In the genomic region with DNA sequence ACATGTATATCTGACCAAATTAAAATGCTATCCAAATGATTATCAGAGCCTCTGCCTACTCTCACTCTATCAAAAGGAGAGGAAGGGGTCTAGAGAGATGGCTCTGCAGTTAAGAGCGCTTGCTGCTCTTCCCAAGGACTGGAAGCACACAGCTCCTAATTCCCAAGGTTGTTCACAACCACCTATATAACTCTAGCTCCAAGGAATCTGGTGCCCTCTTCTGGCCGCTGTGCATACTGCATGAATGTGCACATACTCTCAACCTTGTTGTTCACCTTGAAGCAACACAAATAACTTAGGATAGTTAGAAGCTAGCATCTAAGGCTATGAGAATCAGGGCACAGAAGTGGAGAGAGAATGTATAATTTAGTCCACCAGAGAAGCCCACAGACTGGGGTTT, we compare ENCODE assay signal across 9 mouse cellular contexts.
DNase-seq lines count a peak whose midpoint lies in the region; ATAC-seq and TF ChIP-seq lines count a peak whose summit lies in the region.
"Had no signal": no experiment of that assay in that cellular context is flagged by ENCODE, and none has a peak within 500 bp of the region (broad histone marks: within the 10 kb centered on the region; RNA-seq: fewer than 3 reads in every experiment).

No protein-coding gene starts in this region.

- ATAC-seq in liver, embryonic 12.5 days: peak; percentile 55; the same call in 1 of the 2 replicates

- no peaks in the 10 kb centered on the region for H3K36me3 ChIP-seq in ES-Bruce4 (ENCODE audit: control insufficient read depth, insufficient read depth, low read length, poor library complexity, severe bottlenecking)
- H3K36me3 ChIP-seq in liver, embryonic 12.5 days: peaks cover 12% of the 10 kb centered on the region

- no peak for DNase-seq in layer of hippocampus, adult 2 months (ENCODE audit: low spot score in 2 of 2)
- no peak for DNase-seq in layer of hippocampus, adult 9-11 months
- peak; percentile 75 for DNase-seq in adrenal gland, postnatal 14 days
- peak; percentile 66 for DNase-seq in forelimb bud, embryonic 11.5 days (ENCODE audit: low read depth, low spot score)
- DNase-seq in retina, postnatal 7 days (ENCODE audit: low read depth, low spot score): peak; percentile 13
- no peak for DNase-seq in layer of hippocampus, postnatal 36 days

- no peaks in the 10 kb centered on the region for H3K27me3 ChIP-seq in ES-Bruce4 (ENCODE audit: control insufficient read depth, insufficient read depth, low read length, poor library complexity, severe bottlenecking)
- no peaks in the 10 kb centered on the region for H3K27me3 ChIP-seq in liver, embryonic 12.5 days (replicated peaks)
- H3K27me3 ChIP-seq: neural tube, embryonic 13.5 days had no signal

- TF ChIP-seq CTCF in layer of hippocampus, adult 2 months (conservative IDR thresholded peaks at IDR 0.05): peak; percentile 76
- TF ChIP-seq CTCF in ES-Bruce4 (IDR thresholded peaks at IDR 0.05; ENCODE audit: low read depth, low read length): peak; percentile 39

- no peak for TF ChIP-seq POLR2A in ES-Bruce4 (IDR thresholded peaks at IDR 0.05; ENCODE audit: insufficient read depth, low read length)

- H3K9me3 ChIP-seq in ES-Bruce4 (replicated peaks; ENCODE audit: control insufficient read depth, insufficient read depth, low read length, poor library complexity, severe bottlenecking): no peaks in the 10 kb centered on the region
- H3K9me3 ChIP-seq in liver, embryonic 12.5 days (replicated peaks): no peaks in the 10 kb centered on the region
- H3K9me3 ChIP-seq: neural tube, embryonic 13.5 days had no signal

- H3K4me3 ChIP-seq in layer of hippocampus, adult 2 months: no peak overlapping the region
- H3K4me3 ChIP-seq in ES-Bruce4 (ENCODE audit: low read depth, low read length): no peak overlapping the region
- no peak overlapping the region for H3K4me3 ChIP-seq in liver, embryonic 12.5 days
- H3K4me3 ChIP-seq: neural tube, embryonic 13.5 days had no signal

- 26% methylated on average over 2 of the region's 2 CpGs for WGBS in liver, embryonic 12.5 days (ENCODE audit: insufficient replicate concordance)

- H3K4me2 ChIP-seq in liver, embryonic 12.5 days: no peak overlapping the region
- H3K4me2 ChIP-seq: neural tube, embryonic 13.5 days had no signal

- no peak for TF ChIP-seq EP300 in ES-Bruce4 (IDR thresholded peaks at IDR 0.05; ENCODE audit: insufficient read depth, low read depth, low read length)

- no peak overlapping the region for H3K27ac ChIP-seq in layer of hippocampus, adult 2 months
- no peak overlapping the region for H3K27ac ChIP-seq in ES-Bruce4 (ENCODE audit: insufficient read depth, low read length)
- no peak overlapping the region for H3K27ac ChIP-seq in liver, embryonic 12.5 days
- H3K27ac ChIP-seq: neural tube, embryonic 13.5 days had no signal

- H3K9ac ChIP-seq in ES-Bruce4 (ENCODE audit: low read depth, poor library complexity, severe bottlenecking): no peak overlapping the region
- no peak overlapping the region for H3K9ac ChIP-seq in liver, embryonic 12.5 days
- H3K9ac ChIP-seq: neural tube, embryonic 13.5 days had no signal

- no peaks in the 10 kb centered on the region for H3K4me1 ChIP-seq in ES-Bruce4 (ENCODE audit: control insufficient read depth, insufficient read depth, low read length)
- H3K4me1 ChIP-seq in liver, embryonic 12.5 days: no peaks in the 10 kb centered on the region
- H3K4me1 ChIP-seq: neural tube, embryonic 13.5 days had no signal

Comparison
In these comparisons a context has a peak if more than half of its experiments do, and no peak if none do; other contexts are left out.
1. DNase-seq: peak in adrenal gland, postnatal 14 days (single experiment), forelimb bud, embryonic 11.5 days (single experiment) and retina, postnatal 7 days (single experiment); none in layer of hippocampus, adult 2 months (0 of 2), layer of hippocampus, adult 9-11 months (single experiment) and layer of hippocampus, postnatal 36 days (0 of 2).